Mouse (Mus musculus): ENCODE measurements around the gene Cep57l1.
A peak's percentile ranks its signal among the peaks of the same experiment; 100 is the strongest.

The Cep57l1 gene

DNA sequence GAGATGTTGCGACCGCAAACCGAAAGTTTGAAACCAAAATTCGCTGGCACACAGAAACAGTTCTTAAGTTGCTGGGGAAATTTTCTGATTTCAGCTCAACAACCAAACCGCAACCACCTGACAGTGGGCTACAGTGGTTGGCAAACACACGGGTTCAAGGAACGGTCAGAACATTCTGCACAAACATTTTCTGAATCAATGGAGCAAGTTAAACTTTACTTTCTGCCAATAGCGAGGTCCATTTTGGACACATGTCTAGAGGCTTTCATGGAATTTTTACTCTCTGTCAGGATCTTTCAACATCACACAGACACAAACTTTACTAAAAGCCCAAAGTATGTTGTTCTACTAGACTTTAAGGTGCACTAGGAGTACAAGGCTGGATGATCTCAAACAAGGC is 6.2 kb downstream of the Cep57l1 start:
- DNase-seq (ENCODE audit: low read depth, low spot score): no peak
- H3K27me3 ChIP-seq (ENCODE audit: control insufficient read depth, insufficient read depth, low read length, poor library complexity, severe bottlenecking): no peaks in the 10 kb centered on the region
- H3K36me3 ChIP-seq (ENCODE audit: control insufficient read depth, insufficient read depth, low read length, poor library complexity, severe bottlenecking): no peaks in the 10 kb centered on the region

DNA sequence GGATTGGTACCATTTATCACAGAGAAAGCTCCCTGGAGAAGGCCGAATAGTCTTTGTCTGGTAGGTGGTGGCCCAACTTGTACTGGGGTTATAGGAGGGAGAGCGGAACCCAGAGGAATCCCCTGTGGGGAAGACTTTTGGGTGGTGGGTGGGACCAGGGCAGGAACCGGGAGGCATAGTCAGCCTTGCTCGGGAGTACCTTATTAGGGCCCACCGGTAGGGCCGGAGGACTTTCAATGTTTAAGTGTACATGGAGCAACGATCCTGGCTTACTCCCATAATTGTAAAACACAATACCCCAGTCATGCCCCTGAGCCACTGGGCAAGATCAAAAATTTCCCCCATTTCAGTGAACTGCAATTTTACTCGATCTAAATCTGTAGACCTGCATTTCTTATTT is 12.4 kb downstream of the Cep57l1 start:
- no peaks in the 10 kb centered on the region for H3K27me3 ChIP-seq (ENCODE audit: control insufficient read depth, insufficient read depth, low read length, poor library complexity, severe bottlenecking)
- H3K36me3 ChIP-seq (ENCODE audit: control insufficient read depth, insufficient read depth, low read length, poor library complexity, severe bottlenecking): no peaks in the 10 kb centered on the region
- no peak for DNase-seq (ENCODE audit: low read depth, low spot score)

DNA sequence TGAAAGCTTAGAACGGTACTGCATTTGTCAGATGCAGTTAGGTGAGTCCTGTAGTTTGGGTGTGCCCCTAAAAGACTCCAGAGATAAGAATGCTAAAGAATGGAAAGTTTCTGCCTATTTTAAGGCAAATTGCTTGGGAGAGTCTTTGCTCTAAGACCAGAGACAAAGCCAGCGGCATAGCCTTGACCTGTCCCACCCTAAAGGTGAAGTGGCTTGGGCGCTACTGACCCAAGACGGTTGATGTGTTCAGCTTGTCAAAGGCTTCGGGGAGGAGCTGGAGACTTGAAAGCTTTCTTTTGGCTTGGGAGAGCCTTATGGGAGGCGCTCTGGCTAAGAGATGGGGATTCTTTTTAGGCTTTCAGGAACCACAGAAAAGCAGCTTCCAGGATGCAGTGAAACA is 17.3 kb downstream of the Cep57l1 start:
- Histone ChIP-seq H3K36me3 (ENCODE audit: control insufficient read depth, insufficient read depth, low read length, poor library complexity, severe bottlenecking) (no peaks in the 10 kb centered on the region), H3K27me3 (ENCODE audit: control insufficient read depth, insufficient read depth, low read length, poor library complexity, severe bottlenecking) (no peaks in the 10 kb centered on the region)
- DNase-seq (ENCODE audit: low read depth, low spot score): no peak

DNA sequence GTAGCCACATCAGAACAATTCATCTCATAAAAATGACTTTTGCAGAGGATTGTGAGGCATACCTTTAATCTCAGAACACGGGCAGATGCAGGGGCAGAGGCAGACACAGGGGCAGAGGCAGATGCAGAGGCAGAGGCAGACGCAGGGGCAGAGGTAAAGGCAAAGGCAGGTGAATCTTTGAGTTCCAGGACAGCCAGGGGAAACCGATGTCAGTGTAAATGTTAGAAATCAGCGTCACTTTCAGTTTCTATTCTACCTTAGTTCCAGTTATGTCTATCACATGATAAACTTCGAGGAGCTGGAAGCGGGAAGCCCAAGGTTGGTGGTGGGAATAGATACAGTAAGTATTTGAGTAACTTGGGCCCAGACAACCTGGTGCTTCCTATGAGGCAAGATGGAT is 42.4 kb downstream of the Cep57l1 start:
- Histone ChIP-seq H3K27me3 (ENCODE audit: control insufficient read depth, insufficient read depth, low read length, poor library complexity, severe bottlenecking) (no peaks in the 10 kb centered on the region), H3K36me3 (ENCODE audit: control insufficient read depth, insufficient read depth, low read length, poor library complexity, severe bottlenecking) (no peaks in the 10 kb centered on the region)
- no peak for DNase-seq (ENCODE audit: low read depth, low spot score)

DNA sequence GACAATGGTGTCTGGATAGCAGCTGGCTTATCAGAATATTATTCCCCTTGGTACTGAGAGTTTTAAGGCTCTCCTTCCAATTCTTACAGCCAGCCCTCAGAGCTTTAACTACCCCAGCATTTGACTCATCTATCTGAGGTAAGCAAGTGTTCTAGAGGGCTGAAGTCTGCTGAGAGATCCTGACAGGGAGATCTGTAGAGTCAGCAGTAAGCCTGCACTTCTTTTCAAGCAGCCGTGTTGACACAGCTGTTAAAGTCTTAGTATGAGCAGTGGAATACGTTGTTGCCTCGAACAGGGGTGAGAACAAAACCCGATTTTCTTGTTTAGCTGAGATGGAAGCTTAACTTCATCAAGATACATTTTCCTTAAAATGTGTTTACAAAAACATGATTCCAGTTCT is 43.4 kb downstream of the Cep57l1 start:
- no peak for DNase-seq (ENCODE audit: low read depth, low spot score)
- H3K36me3 ChIP-seq (ENCODE audit: control insufficient read depth, insufficient read depth, low read length, poor library complexity, severe bottlenecking): no peaks in the 10 kb centered on the region
- no peaks in the 10 kb centered on the region for H3K27me3 ChIP-seq (ENCODE audit: control insufficient read depth, insufficient read depth, low read length, poor library complexity, severe bottlenecking)

DNA sequence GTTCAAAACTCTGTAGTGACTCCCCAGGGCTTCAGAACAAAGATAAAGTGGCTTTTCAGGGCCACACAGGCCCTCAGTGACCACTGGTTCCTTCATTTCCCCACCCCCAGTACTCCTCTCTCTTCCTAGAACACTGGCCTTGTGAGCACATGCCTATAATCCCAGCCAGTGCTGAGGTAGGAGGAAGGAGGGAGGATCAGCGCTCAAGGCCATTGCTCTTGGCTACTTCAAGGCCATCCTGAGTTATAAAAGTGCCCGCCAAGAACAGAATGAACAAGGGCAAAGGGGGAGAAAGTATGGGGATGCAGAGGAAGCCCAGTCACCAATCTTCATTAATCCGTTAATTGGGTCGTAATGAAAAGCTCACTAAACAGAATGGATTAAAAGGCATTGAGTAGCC is 44.1 kb downstream of the Cep57l1 start:
- Histone ChIP-seq H3K27me3 (ENCODE audit: control insufficient read depth, insufficient read depth, low read length, poor library complexity, severe bottlenecking) (no peaks in the 10 kb centered on the region), H3K36me3 (ENCODE audit: control insufficient read depth, insufficient read depth, low read length, poor library complexity, severe bottlenecking) (no peaks in the 10 kb centered on the region)
- no peak for DNase-seq (ENCODE audit: low read depth, low spot score)

DNA sequence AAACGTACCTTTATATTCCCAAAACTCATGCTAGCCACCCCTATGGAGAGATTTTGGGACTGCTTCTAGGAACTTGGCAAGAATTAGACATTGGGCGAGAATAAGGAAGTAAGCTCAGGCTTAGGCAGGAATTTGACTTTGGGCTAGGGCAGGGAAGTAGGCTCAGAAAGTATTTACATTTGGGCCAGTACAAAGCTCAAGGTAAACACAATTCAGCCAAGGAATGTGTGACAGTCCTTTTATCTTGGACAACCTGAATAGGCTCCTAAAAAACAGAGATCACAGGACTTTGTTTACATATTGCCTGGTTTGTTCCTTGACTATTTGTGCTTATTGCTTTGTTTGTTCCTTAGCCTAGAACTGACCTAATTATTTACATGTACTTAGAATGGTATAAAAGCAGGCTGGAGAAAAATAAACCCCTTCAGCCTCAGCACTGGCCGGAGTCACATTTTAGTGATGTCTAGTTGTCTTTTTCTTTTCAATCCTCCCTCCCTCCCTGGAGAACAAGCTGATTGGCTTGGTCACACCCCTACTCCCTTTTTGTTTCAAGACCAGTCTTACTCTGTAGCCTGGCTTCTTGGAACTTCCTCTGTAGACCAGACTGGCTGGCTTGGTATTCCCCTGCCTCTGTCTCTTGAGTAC is 45.8 kb downstream of the Cep57l1 start:
- Histone ChIP-seq H3K36me3 (ENCODE audit: control insufficient read depth, insufficient read depth, low read length, poor library complexity, severe bottlenecking) (no peaks in the 10 kb centered on the region), H3K27me3 (ENCODE audit: control insufficient read depth, insufficient read depth, low read length, poor library complexity, severe bottlenecking) (no peaks in the 10 kb centered on the region)
- no peak for DNase-seq (ENCODE audit: low read depth, low spot score)

DNA sequence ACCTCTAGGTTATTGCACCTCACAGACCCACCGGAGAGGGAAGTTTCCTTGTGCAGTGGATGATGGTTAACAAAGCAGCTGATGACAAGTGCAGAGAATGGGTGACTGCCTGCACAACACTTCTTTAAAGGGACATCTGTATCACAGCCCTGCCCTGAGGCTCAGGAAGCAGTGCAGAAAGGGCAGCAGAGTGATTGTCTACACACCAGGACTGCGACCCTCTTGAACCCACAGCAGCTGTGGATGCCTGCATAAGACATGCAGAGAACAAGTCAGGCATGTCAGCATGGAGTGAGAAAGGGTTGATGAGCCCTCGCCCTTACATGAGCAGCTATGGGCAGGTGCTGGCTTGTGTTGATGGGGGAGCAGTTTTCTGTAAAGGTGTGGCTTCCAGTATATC is 48.8 kb downstream of the Cep57l1 start:
- Histone ChIP-seq H3K36me3 (ENCODE audit: control insufficient read depth, insufficient read depth, low read length, poor library complexity, severe bottlenecking) (no peaks in the 10 kb centered on the region), H3K27me3 (ENCODE audit: control insufficient read depth, insufficient read depth, low read length, poor library complexity, severe bottlenecking) (no peaks in the 10 kb centered on the region)
- no peak for DNase-seq (ENCODE audit: low read depth, low spot score)

DNA sequence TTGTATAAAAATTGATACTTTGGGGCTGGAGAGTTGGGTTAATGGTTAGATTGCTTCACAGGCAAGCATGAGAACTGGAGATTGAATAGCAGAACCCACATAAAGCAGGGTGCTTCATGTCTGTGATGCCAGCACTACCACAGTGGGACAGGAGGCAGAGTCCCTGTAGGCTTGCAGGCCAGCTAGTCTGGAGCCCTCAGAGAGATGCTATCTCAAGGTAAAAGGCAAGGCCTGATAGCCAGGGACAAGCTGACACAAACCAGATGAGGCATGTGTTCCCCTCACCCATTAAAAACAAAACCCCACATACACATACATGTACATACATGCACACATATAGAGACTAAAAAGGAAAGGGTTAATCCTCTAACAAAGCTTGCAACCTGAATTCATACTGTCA is 51.6 kb downstream of the Cep57l1 start:
- Histone ChIP-seq H3K27me3 (ENCODE audit: control insufficient read depth, insufficient read depth, low read length, poor library complexity, severe bottlenecking) (no peaks in the 10 kb centered on the region), H3K36me3 (ENCODE audit: control insufficient read depth, insufficient read depth, low read length, poor library complexity, severe bottlenecking) (no peaks in the 10 kb centered on the region)
- no peak for DNase-seq (ENCODE audit: low read depth, low spot score)

DNA sequence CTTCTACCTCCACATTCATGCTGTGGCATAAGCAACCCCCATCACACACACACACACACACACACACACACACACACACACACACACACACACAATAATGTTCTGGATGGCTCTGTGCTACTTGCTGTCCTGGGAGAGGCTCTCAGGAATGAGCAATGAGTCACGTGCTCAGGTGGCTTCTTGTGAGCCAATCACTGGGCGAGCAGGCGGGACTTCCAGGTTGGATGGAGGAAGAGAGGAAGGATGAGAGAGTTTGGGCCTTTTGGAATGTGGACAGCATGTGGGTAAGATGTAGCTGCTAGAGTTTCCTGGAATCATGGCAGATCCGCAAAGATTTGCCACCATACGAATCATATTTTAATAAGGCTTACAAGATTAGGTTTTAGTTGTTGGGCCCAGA is 52.4 kb downstream of the Cep57l1 start:
- DNase-seq (ENCODE audit: low read depth, low spot score): no peak
- Histone ChIP-seq H3K27me3 (ENCODE audit: control insufficient read depth, insufficient read depth, low read length, poor library complexity, severe bottlenecking) (no peaks in the 10 kb centered on the region), H3K36me3 (ENCODE audit: control insufficient read depth, insufficient read depth, low read length, poor library complexity, severe bottlenecking) (no peaks in the 10 kb centered on the region)

DNA sequence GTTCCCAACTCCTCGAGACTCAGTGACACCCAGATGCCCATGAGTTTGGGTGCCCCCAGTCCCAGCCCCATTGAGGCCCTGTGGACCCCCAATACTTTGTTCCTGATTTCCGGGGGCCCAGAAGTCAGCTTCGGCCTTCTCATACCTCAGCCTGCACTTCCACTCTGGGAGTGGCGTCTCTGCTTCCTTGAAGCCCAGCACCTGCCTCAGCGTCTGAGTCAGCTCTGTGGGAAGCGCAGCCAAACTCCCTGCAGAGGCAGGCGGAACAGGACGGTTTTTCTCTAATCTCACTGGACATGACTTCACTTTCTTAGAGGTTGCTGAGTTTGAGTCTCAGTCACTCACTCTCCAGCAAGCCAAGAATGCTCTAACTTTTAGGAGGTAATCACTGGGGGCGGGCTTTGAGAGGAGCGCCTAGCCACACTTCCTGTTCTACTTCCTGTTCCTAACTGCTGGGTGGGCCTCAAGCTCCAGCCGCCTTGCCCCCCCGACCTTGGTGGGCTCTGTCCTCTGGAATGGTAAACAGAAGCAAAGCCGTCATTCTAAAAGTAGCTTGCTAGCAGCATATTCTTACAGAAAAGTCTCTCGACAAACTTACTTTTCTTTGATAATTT is 57.7 kb downstream of the Cep57l1 start:
- peak; percentile 37 for DNase-seq (ENCODE audit: low read depth, low spot score)
- Histone ChIP-seq H3K27me3 (ENCODE audit: control insufficient read depth, insufficient read depth, low read length, poor library complexity, severe bottlenecking) (no peaks in the 10 kb centered on the region), H3K36me3 (ENCODE audit: control insufficient read depth, insufficient read depth, low read length, poor library complexity, severe bottlenecking) (no peaks in the 10 kb centered on the region)

DNA sequence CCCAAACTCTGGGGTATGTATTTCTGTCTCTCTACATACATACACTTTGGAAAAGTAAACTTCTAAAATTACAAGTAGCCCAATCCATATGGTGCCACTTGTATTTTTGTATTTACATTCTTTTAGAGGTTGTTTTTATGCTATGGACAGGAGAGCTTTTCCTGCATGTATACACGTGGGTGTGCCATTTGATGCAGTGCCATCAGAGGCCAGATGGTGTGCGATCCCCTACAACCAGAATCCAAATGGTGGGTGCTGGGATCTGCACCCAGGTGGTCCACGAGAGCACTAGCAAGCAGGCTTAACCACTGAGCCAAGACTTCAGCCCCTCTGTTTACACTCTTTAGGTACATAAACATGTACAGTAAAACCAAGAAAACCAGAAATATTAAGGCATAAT is 60.4 kb downstream of the Cep57l1 start:
- Histone ChIP-seq H3K27me3 (ENCODE audit: control insufficient read depth, insufficient read depth, low read length, poor library complexity, severe bottlenecking) (no peaks in the 10 kb centered on the region), H3K36me3 (ENCODE audit: control insufficient read depth, insufficient read depth, low read length, poor library complexity, severe bottlenecking) (no peaks in the 10 kb centered on the region)
- no peak for DNase-seq (ENCODE audit: low read depth, low spot score)

DNA sequence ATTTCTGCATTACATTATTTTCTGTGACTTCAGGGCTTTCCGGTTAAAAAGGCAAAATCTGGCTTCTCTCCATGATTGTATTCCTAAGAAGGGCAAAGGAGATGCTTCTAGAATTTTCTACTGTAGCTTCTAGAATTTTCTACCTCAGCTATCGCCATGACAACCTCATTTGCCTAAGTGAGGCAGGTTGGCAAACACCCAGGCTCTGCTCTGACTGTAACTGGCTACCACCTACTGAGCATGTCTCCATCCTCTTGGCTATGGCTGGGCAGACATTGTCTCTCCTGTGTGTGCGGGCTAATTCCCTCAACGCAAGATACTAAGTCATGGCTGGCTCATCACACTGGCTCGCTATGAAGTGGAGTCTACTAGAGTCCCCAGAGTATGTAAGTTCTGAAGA is 63.1 kb downstream of the Cep57l1 start:
- Histone ChIP-seq H3K36me3 (ENCODE audit: control insufficient read depth, insufficient read depth, low read length, poor library complexity, severe bottlenecking) (no peaks in the 10 kb centered on the region), H3K27me3 (ENCODE audit: control insufficient read depth, insufficient read depth, low read length, poor library complexity, severe bottlenecking) (no peaks in the 10 kb centered on the region)
- no peak for DNase-seq (ENCODE audit: low read depth, low spot score)

DNA sequence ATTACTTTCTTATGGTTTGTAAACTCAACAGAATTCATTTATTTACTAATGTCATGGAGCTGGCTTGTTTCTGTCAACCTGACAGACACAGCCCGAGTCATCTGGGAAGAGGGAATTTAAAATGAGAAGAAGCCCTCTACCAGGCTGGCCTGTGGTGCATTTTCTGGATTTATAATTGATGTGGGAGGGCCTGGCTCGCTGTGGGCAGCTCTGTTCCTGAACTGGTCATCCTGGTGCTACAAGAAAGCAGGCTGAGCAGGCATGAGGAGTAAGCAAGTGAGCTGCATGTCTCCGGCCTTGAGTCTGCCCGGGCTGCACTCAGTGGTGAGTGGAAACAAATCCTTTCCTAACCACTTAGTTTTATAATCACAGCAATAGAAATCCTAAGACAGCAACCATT is 65.7 kb downstream of the Cep57l1 start:
- no peaks in the 10 kb centered on the region for H3K36me3 ChIP-seq (ENCODE audit: control insufficient read depth, insufficient read depth, low read length, poor library complexity, severe bottlenecking)
- no peaks in the 10 kb centered on the region for H3K27me3 ChIP-seq (ENCODE audit: control insufficient read depth, insufficient read depth, low read length, poor library complexity, severe bottlenecking)

DNA sequence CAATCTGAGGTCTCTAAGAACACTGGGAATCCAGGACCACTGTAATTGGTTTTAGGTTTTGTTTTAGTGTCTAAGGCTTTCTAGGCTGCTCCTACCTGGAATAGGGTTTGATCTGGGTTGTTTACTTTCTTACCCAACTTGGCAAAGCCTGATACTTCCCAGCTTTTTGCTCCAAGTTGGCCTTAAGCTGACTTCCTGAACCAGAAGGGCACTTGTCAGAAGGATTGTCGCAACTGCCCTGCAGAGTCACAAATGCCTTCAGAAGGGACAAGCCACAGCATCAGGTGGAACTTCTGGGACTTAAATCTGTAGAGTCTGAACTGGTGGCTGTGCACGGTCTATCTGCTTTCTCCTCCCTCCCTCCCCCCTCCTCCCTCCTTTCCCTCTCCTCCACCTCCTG is 69.5 kb downstream of the Cep57l1 start:
- Histone ChIP-seq H3K36me3 (ENCODE audit: control insufficient read depth, insufficient read depth, low read length, poor library complexity, severe bottlenecking) (no peaks in the 10 kb centered on the region), H3K27me3 (ENCODE audit: control insufficient read depth, insufficient read depth, low read length, poor library complexity, severe bottlenecking) (no peaks in the 10 kb centered on the region)
- DNase-seq (ENCODE audit: low read depth, low spot score): no peak

More for the DNA sequence above, 65.7 kb downstream of the Cep57l1 start:
- no peak for DNase-seq (ENCODE audit: low read depth, low spot score)

DNA sequence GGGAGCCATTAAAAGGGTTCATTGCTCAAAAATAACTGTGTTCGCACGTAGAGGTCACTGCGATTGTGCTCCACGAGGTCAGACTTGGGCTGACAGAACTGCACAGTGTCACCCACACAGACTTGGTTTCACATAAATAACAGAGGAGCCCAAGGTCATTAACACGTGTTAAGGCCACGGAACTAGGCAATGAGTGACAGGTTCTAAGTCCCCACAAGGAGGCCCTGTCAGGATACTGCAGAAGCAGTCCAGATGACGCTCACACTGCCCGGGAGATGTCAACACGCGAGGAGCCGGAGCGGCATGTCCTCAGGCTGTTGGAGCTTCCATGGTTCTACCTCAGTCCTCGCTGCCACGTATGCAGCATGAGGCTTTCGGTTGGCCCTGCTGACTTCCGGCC is 72.4 kb downstream of the Cep57l1 start:
- no peaks in the 10 kb centered on the region for H3K27me3 ChIP-seq (ENCODE audit: control insufficient read depth, insufficient read depth, low read length, poor library complexity, severe bottlenecking)
- DNase-seq (ENCODE audit: low read depth, low spot score): no peak
- no peaks in the 10 kb centered on the region for H3K36me3 ChIP-seq (ENCODE audit: control insufficient read depth, insufficient read depth, low read length, poor library complexity, severe bottlenecking)

Measured in splenic B cell, adult 2 months (primary cell).